Mouse (Mus musculus) v-Abl transformed pro-B cells (cell line): Measurements from ENCODE around the gene Cep164.

ENCODE experiments used
- in situ Hi-C, 2 experiments: fragments of 400-800 bp; cut with MboI; formaldehyde crosslinking; loops; one replicate each; pipeline ENCODE4 v1.15.1; 2025; ENCODE audit not compliant: unreplicated experiment in 2 of 2

Cep164 gene

GRCm38 (mm10) chr9:45792235-45792634 lies 36.3 kb downstream of the Cep164 start:
- in situ Hi-C loops: no loop called here

GRCm38 (mm10) chr9:45791456-45792142 lies 36.9 kb downstream of the Cep164 start:
- in situ Hi-C loops: no loop called here

- in situ Hi-C loops: no loop called here
These were observed 40.1 kb downstream of the Cep164 start for GRCm38 (mm10) chr9:45788405-45788804.

GRCm38 (mm10) chr9:45787547-45787946 lies 40.9 kb downstream of the Cep164 start:
- in situ Hi-C loops: no loop called here

GRCm38 (mm10) chr9:45787071-45787470 lies 41.4 kb downstream of the Cep164 start:
- in situ Hi-C loops: no loop called here

- in situ Hi-C loops: no loop called here
These were observed 45.0 kb downstream of the Cep164 start for GRCm38 (mm10) chr9:45783249-45784069.

- in situ Hi-C loops: loop anchor here (5.0 to 10.0 kb wide), 3 partner anchors 46 to 106 kb away; partner anchors contain the start of gene Cep164 (in 2 of the 2)
These were observed 49.3 kb downstream of the Cep164 start for GRCm38 (mm10) chr9:45779201-45779600.

- in situ Hi-C loops: loop anchor here (5.0 to 10.0 kb wide), 3 partner anchors 49 to 109 kb away; partner anchors contain the start of gene Cep164 (in 2 of the 2)
These were observed 52.3 kb downstream of the Cep164 start for GRCm38 (mm10) chr9:45776176-45776575.

- in situ Hi-C loops: loop anchor here in 1 of 2 experiments (10.0 to 25.0 kb wide), 3 partner anchors 51 to 562 kb away; partner anchors contain the start of genes Cep164 and Tmprss4
These were observed 54.4 kb downstream of the Cep164 start for GRCm38 (mm10) chr9:45774088-45774487.

GRCm38 (mm10) chr9:45769596-45769995 lies 58.9 kb downstream of the Cep164 start:
- in situ Hi-C loops: loop anchor here in 1 of 2 experiments (25.0 kb wide), 1 partner anchor 557 kb away; the partner anchor contains the start of gene Tmprss4

- in situ Hi-C loops: loop anchor here in 1 of 2 experiments (25.0 kb wide), 1 partner anchor 556 kb away; the partner anchor contains the start of gene Tmprss4
These were observed 60.1 kb downstream of the Cep164 start for GRCm38 (mm10) chr9:45768421-45768820.

- in situ Hi-C loops: loop anchor here in 1 of 2 experiments (25.0 kb wide), 1 partner anchor 555 kb away; the partner anchor contains the start of gene Tmprss4
These were observed 61.3 kb downstream of the Cep164 start for GRCm38 (mm10) chr9:45767155-45767554.

GRCm38 (mm10) chr9:45766195-45766594 lies 62.3 kb downstream of the Cep164 start:
- in situ Hi-C loops: loop anchor here in 1 of 2 experiments (25.0 kb wide), 1 partner anchor 554 kb away; the partner anchor contains the start of gene Tmprss4

- in situ Hi-C loops: loop anchor here in 1 of 2 experiments (5.0 to 25.0 kb wide), 3 partner anchors 167 to 542 kb away; partner anchors contain the start of gene Tmprss4
These were observed 73.9 kb downstream of the Cep164 start for GRCm38 (mm10) chr9:45754452-45755091.

- in situ Hi-C loops: loop anchor here (5.0 to 25.0 kb wide), 3 partner anchors 155 to 538 kb away; partner anchors contain the start of gene Tmprss4 (in 1 of the 2)
These were observed 78.6 kb downstream of the Cep164 start for GRCm38 (mm10) chr9:45749917-45750316.

- in situ Hi-C loops: loop anchor here in 1 of 2 experiments (10.0 kb wide), 1 partner anchor 151 kb away; no protein-coding TSS in a partner anchor
These were observed 83.0 kb downstream of the Cep164 start for GRCm38 (mm10) chr9:45745451-45745850.

GRCm38 (mm10) chr9:45740584-45740980 lies 87.9 kb downstream of the Cep164 start:
- in situ Hi-C loops: loop anchor here in 1 of 2 experiments (10.0 kb wide), 1 partner anchor 146 kb away; no protein-coding TSS in a partner anchor

- in situ Hi-C loops: loop anchor here in 1 of 2 experiments (10.0 kb wide), 1 partner anchor 145 kb away; no protein-coding TSS in a partner anchor
These were observed 88.5 kb downstream of the Cep164 start for GRCm38 (mm10) chr9:45739702-45740583.
